Mouse (Mus musculus): Measurements from ENCODE around the gene Cplx3. TPM values are rescaled to one million over a fixed set of nuclear protein-coding genes. Genes with fewer than 3 reads are reported as not detected.
A peak's percentile ranks its signal among the peaks of the same experiment; 100 is the strongest.

Gene Cplx3
- total and polyA plus RNA-seq, 3 experiments = 0.09 TPM; not detected in 2

- H3K9ac ChIP-seq (ENCODE audit: insufficient read depth, low read depth) = peak within 1 kb of the TSS; percentile 79
- peak; percentile 88 for TF ChIP-seq ELF1 (IDR thresholded peaks at IDR 0.05; ENCODE audit: low read depth, low read length)
- no peak for TF ChIP-seq ZMIZ1 (IDR thresholded peaks at IDR 0.05; ENCODE audit: low read depth, low read length)
- TF ChIP-seq IRF4 (IDR thresholded peaks at IDR 0.05; ENCODE audit: low read depth, low read length) = peak; percentile 60; the same call in 1 of the 2 replicates
- peak; percentile 75 for TF ChIP-seq SIN3A (IDR thresholded peaks at IDR 0.05; ENCODE audit: low read length)
- no peak for TF ChIP-seq JUN (IDR thresholded peaks at IDR 0.05; ENCODE audit: insufficient read depth, low read depth, low read length)
- TF ChIP-seq TBP (conservative IDR thresholded peaks at IDR 0.05; ENCODE audit: low read depth, low read length) = 0 out of 2 replicates have a peak, but pooled peaks have one; percentile 23
- no peak; the same call in 1 of the 2 replicates for TF ChIP-seq NELFE (IDR thresholded peaks at IDR 0.05; ENCODE audit: low read depth, low read length)
- TF ChIP-seq POLR2A (IDR thresholded peaks at IDR 0.05; ENCODE audit: low read depth, low read length) = peak; percentile 73
- TF ChIP-seq ETS1 (conservative IDR thresholded peaks at IDR 0.05; ENCODE audit: low read depth, low read length) = 0 out of 2 replicates have a peak, but pooled peaks have one; percentile 14
- TF ChIP-seq CTCF (conservative IDR thresholded peaks at IDR 0.05 in 1 of 2, IDR thresholded peaks at IDR 0.05 in 1 of 2; ENCODE audit: low read depth in 2 of 2, low read length in 2 of 2) = peak in 1 of 2 experiments; percentile 52; a peak in 2 of 4 replicates
- peak; percentile 60; the same call in 1 of the 2 replicates for TF ChIP-seq HCFC1 (IDR thresholded peaks at IDR 0.05; ENCODE audit: low read depth, low read length)
- no peak; the same call in 1 of the 2 replicates for TF ChIP-seq CHD2 (IDR thresholded peaks at IDR 0.05; ENCODE audit: low read length)
- peak; percentile 65 for TF ChIP-seq MXI1 (IDR thresholded peaks at IDR 0.05; ENCODE audit: low read depth, low read length)
- TF ChIP-seq BHLHE40 (IDR thresholded peaks at IDR 0.05; ENCODE audit: low read depth, low read length) = peak; percentile 69
- 0 out of 2 replicates have a peak, but pooled peaks have one; percentile 9 for TF ChIP-seq NRF1 (IDR thresholded peaks at IDR 0.05; ENCODE audit: low read depth, low read length)
- no peak for TF ChIP-seq PAX5 (IDR thresholded peaks at IDR 0.05; ENCODE audit: low read length)
- TF ChIP-seq TCF12 (IDR thresholded peaks at IDR 0.05; ENCODE audit: low read depth, low read length) = peak; percentile 63
- TF ChIP-seq KAT2A (IDR thresholded peaks at IDR 0.05; ENCODE audit: insufficient replicate concordance, low read length) = no peak
- peaks cover 43 to 71% of the 10 kb centered on the region in 2 experiments for H3K36me3 ChIP-seq (replicated peaks in 1 of 2; ENCODE audit: control insufficient read depth in 1 of 2, insufficient read depth in 1 of 2, low read length in 1 of 2)
- no peaks in the 10 kb centered on the region for H3K9me3 ChIP-seq (replicated peaks; ENCODE audit: low read length)
- H3K4me2 ChIP-seq (ENCODE audit: insufficient read depth, low read depth, poor library complexity, severe bottlenecking) = peak within 1 kb of the TSS; percentile 26
- H3K27me3 ChIP-seq (replicated peaks) = no peaks in the 10 kb centered on the region
- dilution Hi-C loops (cut with MboI; ENCODE audit: extremely low pct_ligation_motif_present, extremely low pct_unique_long_range_greater_than_20kb, low sequenced_read_pairs) (no loop called here), in situ Hi-C loops (cut with MboI; ENCODE audit: low pct_ligation_motif_present, low pct_unique_long_range_greater_than_20kb, low sequenced_read_pairs) (loop anchor here (5.0 kb wide), 1 partner anchor 68 kb away; no protein-coding TSS in a partner anchor)
- DNase-seq (ENCODE audit: extremely low read depth) = peak; percentile 83
- no peaks in the 10 kb centered on the region for H3K79me2 ChIP-seq (replicated peaks; ENCODE audit: control insufficient read depth, extremely low read depth, insufficient read depth, poor library complexity, severe bottlenecking)
- H3K4me3 ChIP-seq (replicated peaks in 1 of 3; ENCODE audit: low read depth in 2 of 3, low read length in 2 of 3, poor library complexity in 1 of 3) = peak within 1 kb of the TSS; percentile 72 to 92 (median 77)
- H3K27ac ChIP-seq (ENCODE audit: insufficient read depth, low read depth) = peak within 1 kb of the TSS; percentile 80
- peaks cover 0 to 31% of the 10 kb centered on the region in 2 experiments; a peak in 2 of 4 replicates for H3K4me1 ChIP-seq (ENCODE audit: control insufficient read depth in 1 of 2, insufficient read depth in 2 of 2)
Measured at GRCm38 (mm10) chr9:57589224-57590126, 16.6 kb downstream of the Cplx3 start, which contains the start of gene Ulk3. Ulk3 (plus strand) TSS chr9:57589452.

DNA sequence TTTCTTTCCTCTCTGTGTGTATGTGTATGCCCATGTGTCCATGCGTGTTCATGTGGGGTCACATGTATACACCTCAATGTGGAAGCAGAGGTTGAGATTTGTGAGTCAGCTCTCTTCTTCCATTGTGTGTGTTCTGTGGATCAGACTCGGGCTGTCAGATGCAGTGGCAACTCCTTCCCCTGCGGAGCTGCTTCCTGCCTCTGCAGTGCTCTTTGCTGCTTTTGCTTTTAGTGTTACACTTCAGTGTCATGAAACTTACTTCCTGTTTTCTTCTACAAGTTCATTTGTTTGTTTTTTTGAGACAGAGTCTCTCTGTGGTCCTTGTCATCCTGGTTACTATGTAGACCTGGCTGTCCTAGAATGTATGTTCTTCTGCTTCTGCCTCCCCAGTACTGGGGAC is 21.1 kb downstream of the Cplx3 start:
- in situ Hi-C loops (cut with MboI; ENCODE audit: low pct_ligation_motif_present, low pct_unique_long_range_greater_than_20kb, low sequenced_read_pairs) = no loop called here
- no peak for TF ChIP-seq UBTF (IDR thresholded peaks at IDR 0.05; ENCODE audit: low read depth, low read length)
- no peak for TF ChIP-seq PAX5 (IDR thresholded peaks at IDR 0.05; ENCODE audit: low read length)
- TF ChIP-seq NRF1 (IDR thresholded peaks at IDR 0.05; ENCODE audit: low read depth, low read length) = no peak
- TF ChIP-seq MXI1 (IDR thresholded peaks at IDR 0.05; ENCODE audit: low read depth, low read length) = no peak
- TF ChIP-seq ZMIZ1 (IDR thresholded peaks at IDR 0.05; ENCODE audit: low read depth, low read length) = no peak
- no peak for TF ChIP-seq MEF2A (IDR thresholded peaks at IDR 0.05; ENCODE audit: borderline replicate concordance, low read depth, low read length)

More for the DNA sequence above, 21.1 kb downstream of the Cplx3 start:
- Histone ChIP-seq H3K27me3 (replicated peaks) (no peaks in the 10 kb centered on the region), H3K4me1 (ENCODE audit: control insufficient read depth in 1 of 2, insufficient read depth in 2 of 2) (peaks cover 0 to 17% of the 10 kb centered on the region in 2 experiments; a peak in 2 of 4 replicates), H3K9ac (ENCODE audit: insufficient read depth, low read depth) (no peak overlapping the region), H3K79me2 (replicated peaks; ENCODE audit: control insufficient read depth, extremely low read depth, insufficient read depth, poor library complexity, severe bottlenecking) (no peaks in the 10 kb centered on the region), H3K9me3 (replicated peaks; ENCODE audit: low read length) (no peaks in the 10 kb centered on the region), H3K4me2 (ENCODE audit: insufficient read depth, low read depth, poor library complexity, severe bottlenecking) (no peak overlapping the region), H3K27ac (ENCODE audit: insufficient read depth, low read depth) (no peak overlapping the region), H3K36me3 (replicated peaks in 1 of 2; ENCODE audit: control insufficient read depth in 1 of 2, insufficient read depth in 1 of 2, low read length in 1 of 2) (peaks cover 60 to 82% of the 10 kb centered on the region in 2 experiments), H3K4me3 (replicated peaks in 1 of 3; ENCODE audit: low read depth in 2 of 3, low read length in 2 of 3, poor library complexity in 1 of 3) (no peak overlapping the region)
- dilution Hi-C loops (cut with MboI; ENCODE audit: extremely low pct_ligation_motif_present, extremely low pct_unique_long_range_greater_than_20kb, low sequenced_read_pairs) = no loop called here
- no peak for DNase-seq (ENCODE audit: extremely low read depth)
